Mouse (Mus musculus) neural tube, embryonic 13.5 days (tissue): Measurements from ENCODE around the gene Tmprss4. TPM values are rescaled to one million over a fixed set of nuclear protein-coding genes. Genes with fewer than 3 reads are reported as not detected.

ENCODE experiments used
- ATAC-seq: fragments of 200-750 bp; cut with Nextera tagmentation; 2 replicates; pipeline ENCODE4 v1.8.0; 2017; ENCODE audit warnings: low read depth, mild to moderate bottlenecking, moderate TSS enrichment, moderate library complexity
- H3K27ac ChIP-seq: fragments of 300-500 bp; sonication (generic); replicated peaks from 2 replicates; pipeline ENCODE4 v1.5.1; 2015; ENCODE audit warnings: moderate library complexity, mild to moderate bottlenecking, inconsistent platforms
- H3K27me3 ChIP-seq: fragments of 300-500 bp; sonication (generic); 2 replicates; pipeline ENCODE4 v1.6.1; 2015; ENCODE audit warnings: mild to moderate bottlenecking, inconsistent platforms
- H3K36me3 ChIP-seq: fragments of 300-500 bp; sonication (generic); 2 replicates; pipeline ENCODE4 v1.6.1; 2015; ENCODE audit warnings: mild to moderate bottlenecking, inconsistent platforms
- H3K4me1 ChIP-seq: fragments of 300-500 bp; sonication (generic); replicated peaks from 2 replicates; pipeline ENCODE4 v1.6.1; 2015; ENCODE audit warnings: inconsistent platforms
- H3K4me2 ChIP-seq: fragments of 300-500 bp; sonication (generic); 2 replicates; pipeline ENCODE4 v1.6.1; 2015; ENCODE audit warnings: inconsistent platforms, mild to moderate bottlenecking, moderate library complexity
- H3K4me3 ChIP-seq: fragments of 300-500 bp; sonication (generic); 2 replicates; pipeline ENCODE4 v1.5.1; 2015; ENCODE audit warnings: mild to moderate bottlenecking, inconsistent platforms
- H3K9ac ChIP-seq: fragments of 300-500 bp; sonication (generic); 2 replicates; pipeline ENCODE4 v1.6.1; 2015; ENCODE audit warnings: moderate library complexity, mild to moderate bottlenecking, inconsistent platforms
- H3K9me3 ChIP-seq: fragments of 300-500 bp; sonication (generic); 2 replicates; pipeline ENCODE4 v1.6.1; 2016; ENCODE audit warnings: inconsistent platforms
- WGBS: fragments of 180-500 bp; shearing (Covaris S2); methylation state at CpG from one replicate; pipeline ENCODE4 v1.1.7; 2015; 5-methylcytosine and 5-hydroxymethylcytosine counted together
- polyA plus RNA-seq: library from polyadenylated mRNA; unstranded; fragments of >200 nt; fragmentation: Nextera tagmentation; extraction: Ambion mirVana; gene quantifications from 2 replicates; pipeline ENCODE4 v1.2.1, GENCODE M21; 2015

The Tmprss4 gene
- polyA plus RNA-seq, 1 experiment from 2014 or later: not detected

- H3K9ac ChIP-seq: no peak overlapping the region
- H3K4me1 ChIP-seq: no peaks in the 10 kb centered on the region
- 80% methylated on average over 3 of the region's 3 CpGs for WGBS
- no peaks in the 10 kb centered on the region for H3K36me3 ChIP-seq
- no peaks in the 10 kb centered on the region for H3K27me3 ChIP-seq
- H3K27ac ChIP-seq: no peak overlapping the region
- H3K9me3 ChIP-seq: no peaks in the 10 kb centered on the region
- ATAC-seq: no peak
- no peak overlapping the region for H3K4me2 ChIP-seq
- no peak overlapping the region for H3K4me3 ChIP-seq
Measured at GRCm38 (mm10) chr9:45219644-45220043, 15.8 kb upstream of the Tmprss4 start.

GRCm38 (mm10) chr9:45215526-45216179 is 11.8 kb upstream of the Tmprss4 start:
- Histone ChIP-seq H3K9me3 (no peaks in the 10 kb centered on the region), H3K9ac (no peak overlapping the region)
- 71% methylated on average over 11 of the region's 11 CpGs for WGBS

GRCm38 (mm10) chr9:45212001-45212400 is 8.1 kb upstream of the Tmprss4 start:
- Histone ChIP-seq H3K9me3 (no peaks in the 10 kb centered on the region), H3K4me1 (no peaks in the 10 kb centered on the region), H3K4me2 (no peak overlapping the region), H3K36me3 (no peaks in the 10 kb centered on the region), H3K4me3 (no peak overlapping the region), H3K27me3 (no peaks in the 10 kb centered on the region), H3K27ac (no peak overlapping the region), H3K9ac (no peak overlapping the region)
- 78% methylated on average over 6 of the region's 6 CpGs for WGBS
- ATAC-seq: no peak

More at GRCm38 (mm10) chr9:45215526-45216179, 11.8 kb upstream of the Tmprss4 start:
- ATAC-seq: no peak
- no peak overlapping the region for H3K4me2 ChIP-seq
- H3K36me3 ChIP-seq: no peaks in the 10 kb centered on the region
- no peaks in the 10 kb centered on the region for H3K4me1 ChIP-seq
- H3K4me3 ChIP-seq: no peak overlapping the region
- H3K27me3 ChIP-seq: no peaks in the 10 kb centered on the region
- no peak overlapping the region for H3K27ac ChIP-seq

GRCm38 (mm10) chr9:45207015-45207743 is 3.3 kb upstream of the Tmprss4 start:
- no peaks in the 10 kb centered on the region for H3K4me1 ChIP-seq

GRCm38 (mm10) chr9:45206121-45206520 is 2.2 kb upstream of the Tmprss4 start:
- ATAC-seq: no peak
- H3K4me1 ChIP-seq: no peaks in the 10 kb centered on the region
- no peaks in the 10 kb centered on the region for H3K36me3 ChIP-seq
- H3K27me3 ChIP-seq: no peaks in the 10 kb centered on the region
- WGBS: 76% methylated on average over 4 of the region's 4 CpGs
- H3K27ac ChIP-seq: no peak overlapping the region
- no peak overlapping the region for H3K9ac ChIP-seq
- H3K4me2 ChIP-seq: no peak overlapping the region
- H3K4me3 ChIP-seq: no peak overlapping the region
- H3K9me3 ChIP-seq: no peaks in the 10 kb centered on the region

More at GRCm38 (mm10) chr9:45207015-45207743, 3.3 kb upstream of the Tmprss4 start:
- no peak overlapping the region for H3K27ac ChIP-seq
- H3K4me2 ChIP-seq: no peak overlapping the region
- no peak overlapping the region for H3K9ac ChIP-seq
- H3K4me3 ChIP-seq: no peak overlapping the region
- no peak for ATAC-seq
- no peaks in the 10 kb centered on the region for H3K9me3 ChIP-seq
- H3K27me3 ChIP-seq: no peaks in the 10 kb centered on the region
- H3K36me3 ChIP-seq: no peaks in the 10 kb centered on the region
- WGBS: 76% methylated on average over 7 of the region's 7 CpGs

- H3K4me1 ChIP-seq: no peaks in the 10 kb centered on the region
- no peaks in the 10 kb centered on the region for H3K9me3 ChIP-seq
- H3K27me3 ChIP-seq: no peaks in the 10 kb centered on the region
- H3K27ac ChIP-seq: no peak overlapping the region
- H3K4me3 ChIP-seq: no peak overlapping the region
- H3K9ac ChIP-seq: no peak overlapping the region
- H3K36me3 ChIP-seq: no peaks in the 10 kb centered on the region
- 77% methylated on average over 5 of the region's 5 CpGs for WGBS
- no peak for ATAC-seq
- H3K4me2 ChIP-seq: no peak overlapping the region
Measured at GRCm38 (mm10) chr9:45205143-45205542, 1.3 kb upstream of the Tmprss4 start.

- WGBS: 79% methylated on average over 9 of the region's 9 CpGs
- no peak overlapping the region for H3K27ac ChIP-seq
- no peaks in the 10 kb centered on the region for H3K9me3 ChIP-seq
- H3K4me1 ChIP-seq: no peaks in the 10 kb centered on the region
- no peaks in the 10 kb centered on the region for H3K27me3 ChIP-seq
- H3K4me3 ChIP-seq: no peak overlapping the region
- no peak overlapping the region for H3K9ac ChIP-seq
- no peak overlapping the region for H3K4me2 ChIP-seq
- ATAC-seq: no peak
- H3K36me3 ChIP-seq: no peaks in the 10 kb centered on the region
Measured at GRCm38 (mm10) chr9:45202021-45202798, 1.7 kb downstream of the Tmprss4 start.

- no peak overlapping the region for H3K4me2 ChIP-seq
- no peak for ATAC-seq
- WGBS: 89% methylated on average over 5 of the region's 5 CpGs
- no peaks in the 10 kb centered on the region for H3K27me3 ChIP-seq
- no peak overlapping the region for H3K27ac ChIP-seq
- no peaks in the 10 kb centered on the region for H3K9me3 ChIP-seq
- H3K36me3 ChIP-seq: no peaks in the 10 kb centered on the region
- H3K4me1 ChIP-seq: no peaks in the 10 kb centered on the region
- H3K9ac ChIP-seq: no peak overlapping the region
- no peak overlapping the region for H3K4me3 ChIP-seq
Measured at GRCm38 (mm10) chr9:45201319-45201947, 2.5 kb downstream of the Tmprss4 start.

GRCm38 (mm10) chr9:45197549-45197948 is 6.3 kb downstream of the Tmprss4 start:
- no peak overlapping the region for H3K9ac ChIP-seq
- H3K4me3 ChIP-seq: no peak overlapping the region
- H3K27me3 ChIP-seq: no peaks in the 10 kb centered on the region
- no peak for ATAC-seq
- no peak overlapping the region for H3K27ac ChIP-seq
- WGBS: 86% methylated on average over 5 of the region's 5 CpGs
- H3K36me3 ChIP-seq: no peaks in the 10 kb centered on the region
- H3K4me1 ChIP-seq: no peaks in the 10 kb centered on the region
- no peaks in the 10 kb centered on the region for H3K9me3 ChIP-seq
- H3K4me2 ChIP-seq: no peak overlapping the region

GRCm38 (mm10) chr9:45196125-45196830 is 7.6 kb downstream of the Tmprss4 start:
- no peak overlapping the region for H3K9ac ChIP-seq
- no peaks in the 10 kb centered on the region for H3K36me3 ChIP-seq
- H3K4me3 ChIP-seq: no peak overlapping the region
- 75% methylated on average over 8 of the region's 8 CpGs for WGBS
- no peak for ATAC-seq
- H3K9me3 ChIP-seq: no peaks in the 10 kb centered on the region
- H3K4me2 ChIP-seq: no peak overlapping the region
- no peaks in the 10 kb centered on the region for H3K4me1 ChIP-seq
- H3K27me3 ChIP-seq: no peaks in the 10 kb centered on the region
- H3K27ac ChIP-seq: no peak overlapping the region

GRCm38 (mm10) chr9:45195468-45195867 is 8.4 kb downstream of the Tmprss4 start:
- no peaks in the 10 kb centered on the region for H3K4me1 ChIP-seq
- no peak overlapping the region for H3K27ac ChIP-seq
- no peak overlapping the region for H3K9ac ChIP-seq
- H3K36me3 ChIP-seq: no peaks in the 10 kb centered on the region
- 73% methylated on average over 4 of the region's 4 CpGs for WGBS
- H3K4me2 ChIP-seq: no peak overlapping the region
- no peak overlapping the region for H3K4me3 ChIP-seq
- no peaks in the 10 kb centered on the region for H3K27me3 ChIP-seq
- ATAC-seq: no peak
- H3K9me3 ChIP-seq: no peaks in the 10 kb centered on the region
